Mouse (Mus musculus) megakaryocyte progenitor cell, adult 5-6 weeks (primary cell): ENCODE measurements around the gene Ttc9b. TPM values are rescaled to one million over a fixed set of nuclear protein-coding genes. Genes with fewer than 3 reads are reported as not detected.
"Not testable (repeated sequence)": the region's sequence is repeated elsewhere in the genome, so short reads cannot be mapped to it uniquely, and the experiment has no call there.

Experiments used
- ATAC-seq: replicated peaks from 2 replicates; pipeline ENCODE4 v1.8.0; 2016; ENCODE audit warnings: mild to moderate bottlenecking, moderate TSS enrichment, inconsistent platforms; ENCODE audit not compliant: poor library complexity
- total RNA-seq, 2 experiments: library from RNA; stranded (forward) in 1 of 2; stranded (reverse) in 1 of 2; fragments of 157-497, 149-512 nt in 1 of 2; fragments of 200-1000 nt in 1 of 2; gene quantifications; 2 replicates each; pipeline versions ENCODE4 v1.2.3 to v1.2.4; 2015 to 2017

Gene Ttc9b
- total RNA-seq (2015) (not detected in 2 replicates), total RNA-seq (2017) (not detected in 2 replicates)

GRCm38 (mm10) chr7:27653681-27654437 is at the start of gene Ttc9b:
Ttc9b (plus strand) TSS chr7:27653915.
- peak; percentile 68 for ATAC-seq

GRCm38 (mm10) chr7:27604661-27605348 is 48.9 kb upstream of the Ttc9b start:
- no peak for ATAC-seq

- ATAC-seq: peak; percentile 53
Measured at GRCm38 (mm10) chr7:27605499-27606285, 48.0 kb upstream of the Ttc9b start.

GRCm38 (mm10) chr7:27606481-27607254 is 47.0 kb upstream of the Ttc9b start:
- no peak for ATAC-seq

GRCm38 (mm10) chr7:27607580-27607979 is 46.1 kb upstream of the Ttc9b start:
- peak; percentile 1; the same call in 1 of the 2 replicates for ATAC-seq

- peak; percentile 59 for ATAC-seq
Measured at GRCm38 (mm10) chr7:27608130-27608529, 45.6 kb upstream of the Ttc9b start.

- ATAC-seq: peak; percentile 18; the same call in 1 of the 2 replicates
Measured at GRCm38 (mm10) chr7:27609285-27609684, 44.4 kb upstream of the Ttc9b start.

GRCm38 (mm10) chr7:27609688-27610087 is 44.0 kb upstream of the Ttc9b start:
- ATAC-seq: peak; percentile 40

- no peak for ATAC-seq
Measured at GRCm38 (mm10) chr7:27610370-27610769, 43.3 kb upstream of the Ttc9b start.

- no peak for ATAC-seq
Measured at GRCm38 (mm10) chr7:27610871-27611270, 42.8 kb upstream of the Ttc9b start.

- ATAC-seq: no peak
Measured at GRCm38 (mm10) chr7:27612940-27613339, 40.8 kb upstream of the Ttc9b start.

GRCm38 (mm10) chr7:27613751-27614499 is 39.8 kb upstream of the Ttc9b start:
- ATAC-seq: no peak

- no peak for ATAC-seq
Measured at GRCm38 (mm10) chr7:27621028-27621427, 32.7 kb upstream of the Ttc9b start.

GRCm38 (mm10) chr7:27622234-27622633 is 31.5 kb upstream of the Ttc9b start:
- ATAC-seq: no peak

- no peak for ATAC-seq
Measured at GRCm38 (mm10) chr7:27624967-27625366, 28.7 kb upstream of the Ttc9b start.

GRCm38 (mm10) chr7:27627707-27628106 is 26.0 kb upstream of the Ttc9b start:
- no peak for ATAC-seq

- no peak for ATAC-seq
Measured at GRCm38 (mm10) chr7:27628190-27628589, 25.5 kb upstream of the Ttc9b start.

GRCm38 (mm10) chr7:27628816-27629215 is 24.9 kb upstream of the Ttc9b start:
- not testable (repeated sequence) for ATAC-seq

GRCm38 (mm10) chr7:27631439-27631838 is 22.3 kb upstream of the Ttc9b start:
- ATAC-seq: no peak

GRCm38 (mm10) chr7:27633166-27633565 is 20.5 kb upstream of the Ttc9b start:
- ATAC-seq: no peak
